Mouse (Mus musculus) intestine, postnatal 0 days (tissue): ENCODE measurements around the gene Tyk2. TPM values are rescaled to one million over a fixed set of nuclear protein-coding genes. Genes with fewer than 3 reads are reported as not detected.

Source experiments
- ATAC-seq: fragments of 200-750 bp; cut with Nextera tagmentation; 2 replicates; pipeline ENCODE4 v1.8.0; 2017; ENCODE audit warnings: mild to moderate bottlenecking, moderate TSS enrichment, moderate library complexity
- H3K27ac ChIP-seq: fragments of 300-500 bp; sonication (generic); 2 replicates; pipeline ENCODE4 v1.5.1; 2014; ENCODE audit warnings: mild to moderate bottlenecking, low read depth, low read length, moderate library complexity
- H3K27me3 ChIP-seq: fragments of 300-500 bp; sonication (generic); replicated peaks from 2 replicates; pipeline ENCODE4 v1.6.1; 2014; ENCODE audit warnings: low read length, mixed read lengths; ENCODE audit not compliant: control insufficient read depth, insufficient read depth
- H3K36me3 ChIP-seq: fragments of 300-500 bp; sonication (generic); 2 replicates; pipeline ENCODE4 v1.6.1; 2014; ENCODE audit warnings: mild to moderate bottlenecking, moderate library complexity; ENCODE audit not compliant: control insufficient read depth, insufficient read depth
- H3K4me1 ChIP-seq: fragments of 300-500 bp; sonication (generic); replicated peaks from 2 replicates; pipeline ENCODE4 v1.6.1; 2014; ENCODE audit warnings: antibody characterized with exemption, low read length, mixed read lengths; ENCODE audit not compliant: control insufficient read depth, insufficient read depth
- H3K4me2 ChIP-seq: fragments of 300-500 bp; sonication (generic); replicated peaks from 2 replicates; pipeline ENCODE4 v1.6.1; 2014; ENCODE audit warnings: low read depth, mild to moderate bottlenecking, moderate library complexity
- H3K4me3 ChIP-seq: fragments of 300-500 bp; sonication (generic); 2 replicates; pipeline ENCODE4 v1.5.1; 2014; ENCODE audit warnings: low read depth, low read length
- H3K9ac ChIP-seq: fragments of 300-500 bp; sonication (generic); 2 replicates; pipeline ENCODE4 v1.6.1; 2014; ENCODE audit warnings: mild to moderate bottlenecking, low read depth, low read length
- H3K9me3 ChIP-seq: fragments of 300-500 bp; sonication (generic); 2 replicates; pipeline ENCODE4 v1.6.1; 2016; ENCODE audit warnings: mixed run types; ENCODE audit not compliant: control insufficient read depth
- CTCF ChIP-seq: sonication (generic); IDR thresholded peaks from 2 replicates; pipeline ENCODE4 v1.5.1; 2016; ENCODE audit warnings: low read depth, mild to moderate bottlenecking, control low read depth, antibody characterized with exemption, moderate library complexity
- WGBS: fragments of 180-500 bp; shearing (Covaris S2); extraction: QIAGEN DNeasy Blood & Tissue Kit; methylation state at CpG from one replicate; pipeline ENCODE4 v1.1.7; 2014; 5-methylcytosine and 5-hydroxymethylcytosine counted together
- microRNA-seq: library from miRNA; unstranded; fragments of <30 nt; microRNA quantifications from one replicate; pipeline ENCODE4, GENCODE M21; 2016
- polyA plus RNA-seq: library from polyadenylated mRNA; unstranded; fragments of >200 nt; fragmentation: Nextera tagmentation; extraction: Ambion mirVana; gene quantifications from 2 replicates; pipeline ENCODE4 v1.2.1, GENCODE M21; 2015

The Tyk2 gene
- polyA plus RNA-seq, 1 experiment from 2014 or later, result 8.0 TPM

DNA sequence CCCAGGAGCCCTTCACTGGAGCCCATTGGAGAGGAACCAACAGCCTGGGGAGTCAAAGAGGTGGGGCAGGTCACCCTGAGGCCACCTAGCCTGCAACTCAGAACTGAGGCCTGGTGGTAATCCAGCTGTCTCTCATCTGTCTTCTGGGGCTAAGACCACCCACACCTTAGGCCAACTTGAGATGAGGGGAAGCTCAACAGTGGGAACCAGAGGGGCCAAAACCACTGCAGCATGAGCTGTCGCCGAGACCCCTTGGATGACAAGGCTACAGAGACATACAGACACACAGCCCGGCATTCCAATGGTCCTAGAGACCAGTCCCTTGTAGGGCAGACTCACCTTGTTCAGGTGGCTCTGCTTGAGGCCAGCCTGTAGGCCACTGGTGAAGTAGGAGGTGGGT lies 55.4 kb downstream of the Tyk2 start:
- 81% methylated on average over 3 of the region's 3 CpGs for WGBS
- H3K9me3 ChIP-seq, result no peaks in the 10 kb centered on the region
- H3K9ac ChIP-seq, result no peak overlapping the region
- peaks cover 59% of the 10 kb centered on the region for H3K36me3 ChIP-seq
- no peak for ATAC-seq
- no peaks in the 10 kb centered on the region for H3K27me3 ChIP-seq
- H3K27ac ChIP-seq, result no peak overlapping the region
- H3K4me3 ChIP-seq, result no peak overlapping the region
- no peak overlapping the region for H3K4me2 ChIP-seq
- no peak for TF ChIP-seq CTCF
- no peaks in the 10 kb centered on the region for H3K4me1 ChIP-seq

GRCm38 (mm10) chr9:21074173-21074572 lies 56.9 kb downstream of the Tyk2 start:
- Histone ChIP-seq H3K4me1 (no peaks in the 10 kb centered on the region), H3K9me3 (no peaks in the 10 kb centered on the region), H3K4me2 (peak overlapping the region; percentile 86), H3K36me3 (peaks cover 48% of the 10 kb centered on the region), H3K27me3 (no peaks in the 10 kb centered on the region), H3K9ac (no peak overlapping the region), H3K4me3 (no peak overlapping the region), H3K27ac (peak overlapping the region; percentile 29; the same call in 1 of the 2 replicates)
- 78% methylated on average over 1 of the region's 1 CpGs for WGBS
- TF ChIP-seq CTCF, result no peak
- no peak for ATAC-seq

DNA sequence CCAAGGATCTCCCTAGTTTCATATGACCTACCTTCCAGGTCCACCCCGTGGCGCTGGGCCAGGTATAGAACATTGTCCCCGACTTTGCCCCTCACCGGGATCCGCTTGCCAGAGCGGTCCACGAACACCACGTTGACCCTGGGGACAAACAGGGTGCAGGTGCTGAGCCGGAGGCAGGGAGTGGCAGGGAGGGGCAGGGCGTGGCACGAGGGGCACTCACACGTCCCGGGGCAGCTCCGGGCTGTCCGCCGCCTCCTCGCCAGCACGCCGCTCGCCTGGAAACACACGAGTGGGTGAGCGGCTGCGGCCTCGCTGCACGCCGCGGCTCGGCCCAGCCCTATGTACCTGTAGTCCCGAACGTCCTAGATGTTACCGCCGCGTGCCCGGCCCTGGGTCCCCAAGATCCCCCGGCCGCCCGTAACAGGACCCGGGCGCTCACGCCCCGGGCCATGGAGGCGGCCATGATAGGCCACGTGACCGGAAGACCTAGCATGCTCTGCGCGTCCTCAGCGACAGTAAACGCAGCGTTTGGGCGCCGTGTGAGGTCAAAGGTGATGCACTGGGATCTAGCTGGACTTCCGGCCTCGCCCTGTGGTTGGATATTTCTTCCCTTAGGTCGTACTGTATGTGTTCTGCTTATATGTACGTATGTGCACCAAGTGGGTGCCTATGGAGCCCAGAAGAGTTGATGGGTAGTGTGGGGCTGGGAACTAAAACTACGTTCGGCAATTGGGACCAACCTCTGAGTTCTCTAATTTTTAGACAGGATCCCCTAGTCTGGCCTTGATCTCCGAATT lies 57.8 kb downstream of the Tyk2 start, which contains the start of the genes Gm49373 and Fdx1l:
Gene Gm49373, minus strand, starts transcription at position 53 of the 797 bp plus-strand sequence.
Gene Fdx1l, minus strand, starts transcription at position 571 of the 797 bp plus-strand sequence.
- peak within 1 kb of the TSS; percentile 86 for H3K4me2 ChIP-seq
- WGBS, result 2% methylated on average over 58 of the region's 58 CpGs
- no peaks in the 10 kb centered on the region for H3K9me3 ChIP-seq
- H3K9ac ChIP-seq, result peak within 1 kb of the TSS; percentile 52
- H3K4me1 ChIP-seq, result no peaks in the 10 kb centered on the region
- peaks cover 39% of the 10 kb centered on the region for H3K36me3 ChIP-seq
- no peaks in the 10 kb centered on the region for H3K27me3 ChIP-seq
- H3K4me3 ChIP-seq, result peak within 1 kb of the TSS; percentile 57
- peak within 1 kb of the TSS; percentile 29 for H3K27ac ChIP-seq
- ATAC-seq, result peak; percentile 92
- no peak for TF ChIP-seq CTCF

DNA sequence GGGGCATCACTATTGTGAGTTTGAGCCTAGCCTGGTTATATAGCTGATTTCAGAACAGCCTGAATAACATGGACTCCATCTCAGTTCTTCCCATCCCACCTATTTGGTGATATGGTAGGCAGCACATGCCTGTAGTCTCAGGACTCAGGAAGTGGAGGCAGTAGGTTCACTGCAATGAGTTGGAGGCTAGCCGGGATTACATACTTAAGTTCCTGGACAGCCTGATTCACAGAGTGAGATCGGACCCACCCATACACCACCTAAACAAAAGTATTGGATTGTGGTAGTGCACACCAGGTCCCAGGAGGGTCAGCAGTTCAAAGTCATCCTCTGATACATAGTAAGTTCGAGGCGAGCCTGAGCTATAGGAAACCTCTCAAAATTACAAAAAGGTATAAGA lies 58.4 kb downstream of the Tyk2 start:
- H3K27ac ChIP-seq, result peak overlapping the region; percentile 29; the same call in 1 of the 2 replicates
- ATAC-seq, result peak; percentile 17
- 6% methylated on average over 4 of the region's 4 CpGs for WGBS
- peak overlapping the region; percentile 57 for H3K4me3 ChIP-seq
- TF ChIP-seq CTCF, result no peak
- peaks cover 37% of the 10 kb centered on the region for H3K36me3 ChIP-seq
- no peaks in the 10 kb centered on the region for H3K27me3 ChIP-seq
- peak overlapping the region; percentile 86 for H3K4me2 ChIP-seq
- H3K9me3 ChIP-seq, result no peaks in the 10 kb centered on the region
- peak overlapping the region; percentile 52 for H3K9ac ChIP-seq
- H3K4me1 ChIP-seq, result no peaks in the 10 kb centered on the region

- 86% methylated on average over 27 of the region's 27 CpGs for WGBS
- no peaks in the 10 kb centered on the region for H3K27me3 ChIP-seq
Observed at GRCm38 (mm10) chr9:21067006-21067684, 63.9 kb downstream of the Tyk2 start, which contains the start of gene Zglp1. TSS of gene Zglp1 (minus strand) at chr9:21067093.

GRCm38 (mm10) chr9:21062928-21063327 lies 68.1 kb downstream of the Tyk2 start:
- H3K9me3 ChIP-seq, result no peaks in the 10 kb centered on the region
- WGBS, result 89% methylated on average over 2 of the region's 2 CpGs
- H3K4me2 ChIP-seq, result no peak overlapping the region
- no peak for ATAC-seq
- H3K27me3 ChIP-seq, result no peaks in the 10 kb centered on the region
- no peak overlapping the region for H3K9ac ChIP-seq
- H3K36me3 ChIP-seq, result peaks cover 22% of the 10 kb centered on the region
- H3K4me3 ChIP-seq, result no peak overlapping the region
- TF ChIP-seq CTCF, result no peak
- no peaks in the 10 kb centered on the region for H3K4me1 ChIP-seq
- no peak overlapping the region for H3K27ac ChIP-seq

More at GRCm38 (mm10) chr9:21067006-21067684, 63.9 kb downstream of the Tyk2 start, which contains the start of gene Zglp1:
- no peak within 1 kb of the TSS for H3K4me3 ChIP-seq
- H3K4me1 ChIP-seq, result no peaks in the 10 kb centered on the region
- H3K4me2 ChIP-seq, result no peak within 1 kb of the TSS
- TF ChIP-seq CTCF, result no peak
- no peaks in the 10 kb centered on the region for H3K9me3 ChIP-seq
- ATAC-seq, result no peak
- no peak within 1 kb of the TSS for H3K9ac ChIP-seq
- H3K27ac ChIP-seq, result no peak within 1 kb of the TSS
- peaks cover 27% of the 10 kb centered on the region for H3K36me3 ChIP-seq

Small RNA genes within 50 kb of the gene (microRNA-seq; reads per million reads assigned to microRNA genes)
- gene Mir7082, result not detected

Other genes with a start within 250 kb of the Tyk2 start
- gene Ppan, start 243.1 kb downstream of the Tyk2 start, polyA plus RNA-seq, result 18.7 and 21.4 TPM in 2 replicates
- gene Eif3g, start 232.6 kb downstream of the Tyk2 start, polyA plus RNA-seq, result 131 and 138 TPM in 2 replicates
- 18.5 and 19.2 TPM in 2 replicates for gene Dnmt1, start 171.4 kb downstream of the Tyk2 start, polyA plus RNA-seq
- 9.5 and 11.4 TPM in 2 replicates for gene S1pr2, start 154.5 kb downstream of the Tyk2 start, polyA plus RNA-seq
- 107 and 113 TPM in 2 replicates for gene Mrpl4, start 128.5 kb downstream of the Tyk2 start, polyA plus RNA-seq
- gene Icam1, start 115.3 kb downstream of the Tyk2 start, polyA plus RNA-seq, result 10.2 and 11.8 TPM in 2 replicates
- 0.12 and 0.20 TPM in 2 replicates for gene Icam4, start 101.9 kb downstream of the Tyk2 start, polyA plus RNA-seq
- gene Icam5, start 99.2 kb downstream of the Tyk2 start, polyA plus RNA-seq, result 0.08 and 0.12 TPM in 2 replicates
- gene Zglp1, start 64.2 kb downstream of the Tyk2 start, polyA plus RNA-seq, result not detected in 2 replicates
- gene Gm49373, start 58.1 kb downstream of the Tyk2 start, polyA plus RNA-seq, result 0.09 and 0.13 TPM in 2 replicates
- 42.7 and 46.3 TPM in 2 replicates for gene Fdx1l, start 57.6 kb downstream of the Tyk2 start, polyA plus RNA-seq
- gene Gm38431, start 39.2 kb downstream of the Tyk2 start, polyA plus RNA-seq, result 0.22 and 0.42 TPM in 2 replicates
- 22.5 and 26.2 TPM in 2 replicates for gene Raver1, start 39.2 kb downstream of the Tyk2 start, polyA plus RNA-seq
- 113 and 115 TPM in 2 replicates for gene Cdc37, start 18.7 kb upstream of the Tyk2 start, polyA plus RNA-seq
- gene Pde4a, start 34.5 kb upstream of the Tyk2 start, polyA plus RNA-seq, result 2.8 and 3.5 TPM in 2 replicates
- 38.3 and 42.4 TPM in 2 replicates for gene Keap1, start 108.1 kb upstream of the Tyk2 start, polyA plus RNA-seq
- gene S1pr5, start 117.2 kb upstream of the Tyk2 start, polyA plus RNA-seq, result not detected in 2 replicates
- gene Atg4d, start 134.1 kb upstream of the Tyk2 start, polyA plus RNA-seq, result 44.7 and 48.1 TPM in 2 replicates
- gene Kri1, start 156.7 kb upstream of the Tyk2 start, polyA plus RNA-seq, result 7.0 and 7.2 TPM in 2 replicates
- 24.1 and 25.8 TPM in 2 replicates for gene Cdkn2d, start 160.2 kb upstream of the Tyk2 start, polyA plus RNA-seq
- 192 and 208 TPM in 2 replicates for gene Ap1m2, start 181.1 kb upstream of the Tyk2 start, polyA plus RNA-seq
- 13.3 and 13.8 TPM in 2 replicates for gene Slc44a2, start 189.5 kb upstream of the Tyk2 start, polyA plus RNA-seq
- 41.0 and 42.8 TPM in 2 replicates for gene Ilf3, start 236.6 kb upstream of the Tyk2 start, polyA plus RNA-seq